ENCODE assay signal across 26 mouse cellular contexts in genomic region chr1:169049846-169050245, GRCm38 (mm10).
"Had no signal": no experiment of that assay in that cellular context is flagged by ENCODE, and none has a peak within 500 bp of the region (broad histone marks: within the 10 kb centered on the region; RNA-seq: fewer than 3 reads in every experiment).

No protein-coding gene starts in this region.

- H3K36me3 ChIP-seq: heart, embryonic 10.5 days; heart, embryonic 12.5 days; hindbrain, embryonic 10.5 days; hindbrain, embryonic 12.5 days; intestine, embryonic 15.5 days; limb, embryonic 10.5 days; limb, embryonic 12.5 days; liver, embryonic 13.5 days; liver, embryonic 15.5 days had no signal

- H3K9me3 ChIP-seq: heart, embryonic 10.5 days; heart, embryonic 12.5 days; hindbrain, embryonic 10.5 days; hindbrain, embryonic 12.5 days; intestine, embryonic 15.5 days; limb, embryonic 10.5 days; limb, embryonic 12.5 days; liver, embryonic 13.5 days; liver, embryonic 15.5 days had no signal

- H3K27me3 ChIP-seq: heart, embryonic 12.5 days; intestine, embryonic 15.5 days; limb, embryonic 12.5 days; liver, embryonic 13.5 days; liver, embryonic 15.5 days had no signal

- H3K9ac ChIP-seq: forebrain, postnatal 0 days; heart, embryonic 12.5 days; hindbrain, embryonic 12.5 days; hindbrain, embryonic 14.5 days; intestine, embryonic 15.5 days; limb, embryonic 12.5 days; liver, embryonic 13.5 days; liver, embryonic 15.5 days; liver, postnatal 0 days had no signal

- H3K27ac ChIP-seq: heart, embryonic 10.5 days; hindbrain, embryonic 10.5 days; hindbrain, embryonic 12.5 days; hindbrain, embryonic 14.5 days; intestine, embryonic 15.5 days; kidney, postnatal 0 days; layer of hippocampus, adult 2 months; left cerebral cortex, adult 2 months; limb, embryonic 10.5 days; limb, embryonic 12.5 days; liver, embryonic 13.5 days; liver, embryonic 15.5 days had no signal

- H3K4me2 ChIP-seq: heart, embryonic 12.5 days; hindbrain, embryonic 12.5 days; hindbrain, embryonic 14.5 days; intestine, embryonic 15.5 days; limb, embryonic 12.5 days; liver, embryonic 11.5 days; liver, embryonic 13.5 days; liver, embryonic 15.5 days had no signal

- ATAC-seq: forebrain, postnatal 0 days; hindbrain, embryonic 16.5 days; inflammation-experienced regulatory T-cells, adult 6 months; intestine, embryonic 15.5 days; intestine, postnatal 0 days; liver, postnatal 0 days had no signal

- DNase-seq: forebrain, postnatal 0 days; gastrocnemius, postnatal 10 days; gastrocnemius, postnatal 25 days; heart, adult 18-20 months; heart, postnatal 10 days; heart, postnatal 4 days; kidney, postnatal 25 days; liver; liver, embryonic 13.5 days; liver, postnatal 0 days had no signal

- H3K4me1 ChIP-seq: heart, embryonic 10.5 days; heart, embryonic 12.5 days; intestine, embryonic 15.5 days; limb, embryonic 12.5 days; liver, embryonic 13.5 days; liver, embryonic 15.5 days had no signal

- H3K4me3 ChIP-seq: heart, embryonic 10.5 days; heart, embryonic 12.5 days; hindbrain, embryonic 10.5 days; hindbrain, embryonic 12.5 days; intestine, embryonic 15.5 days; layer of hippocampus, adult 2 months; left cerebral cortex, adult 2 months; limb, embryonic 10.5 days; limb, embryonic 12.5 days; liver, embryonic 13.5 days; liver, embryonic 15.5 days had no signal
